Mouse (Mus musculus) MEL (cell line): ENCODE results near the gene Kcnab1. TPM values are rescaled to one million over a fixed set of nuclear protein-coding genes. Genes with fewer than 3 reads are reported as not detected.

Experiments used
- DNase-seq: peaks from one replicate; pipeline ENCODE4 v3.0.0; 2011; ENCODE audit warnings: low read depth, low spot score
- H3K27ac ChIP-seq: 2 replicates; pipeline ENCODE4 v1.5.1; 2012; ENCODE audit warnings: low read depth, mild to moderate bottlenecking, control low read depth, low read length, moderate library complexity; ENCODE audit not compliant: control insufficient read depth
- H3K27me3 ChIP-seq, 2 experiments: fragments of 150-350 bp in 1 of 2; sonication (generic) in 1 of 2; 2 replicates each; pipeline ENCODE4 v1.6.1; 2012; ENCODE audit warnings: low read length in 2 of 2, mild to moderate bottlenecking in 2 of 2, improper control_type of control experiment in 1 of 2, moderate library complexity in 1 of 2; ENCODE audit not compliant: insufficient read depth in 2 of 2, control insufficient read depth in 1 of 2
- H3K36me3 ChIP-seq, 2 experiments: 2 replicates each; pipeline ENCODE4 v1.6.1; 2012 to 2014; ENCODE audit warnings: low read length in 2 of 2, improper control_type of control experiment in 1 of 2, inconsistent platforms in 1 of 2, mild to moderate bottlenecking in 1 of 2; ENCODE audit not compliant: insufficient read depth in 2 of 2, control insufficient read depth in 1 of 2
- H3K4me1 ChIP-seq, 2 experiments: fragments of 150-350 bp in 1 of 2; sonication (generic) in 1 of 2; 2 replicates each; pipeline ENCODE4 v1.6.1; 2012; ENCODE audit warnings: low read length in 2 of 2, improper control_type of control experiment in 1 of 2, mild to moderate bottlenecking in 1 of 2; ENCODE audit not compliant: insufficient read depth in 2 of 2, control insufficient read depth in 1 of 2
- H3K4me3 ChIP-seq, 2 experiments: fragments of 150-350 bp in 1 of 2; sonication (generic) in 1 of 2; 2 replicates each; pipeline ENCODE4 v1.5.1; 2012; ENCODE audit warnings: low read depth in 2 of 2, low read length in 2 of 2, mild to moderate bottlenecking in 2 of 2, moderate library complexity in 2 of 2, control low read depth in 1 of 2, improper control_type of control experiment in 1 of 2; ENCODE audit not compliant: control insufficient read depth in 1 of 2, insufficient read depth in 1 of 2
- H3K79me2 ChIP-seq: 2 replicates; pipeline ENCODE4 v1.6.1; 2012; ENCODE audit warnings: mild to moderate bottlenecking, low read length, moderate library complexity; ENCODE audit not compliant: control insufficient read depth, poor library complexity, insufficient read depth
- H3K9ac ChIP-seq: 2 replicates; pipeline ENCODE4 v1.6.1; 2012; ENCODE audit warnings: low read depth, mild to moderate bottlenecking, control low read depth, low read length, moderate library complexity; ENCODE audit not compliant: control insufficient read depth, poor library complexity, severe bottlenecking
- H3K9me3 ChIP-seq: fragments of 150-350 bp; sonication (generic); replicated peaks from 2 replicates; pipeline ENCODE4 v1.6.1; 2012; ENCODE audit warnings: mild to moderate bottlenecking, low read length, improper control_type of control experiment, moderate library complexity; ENCODE audit not compliant: insufficient read depth
- CHD2 ChIP-seq: IDR thresholded peaks from 2 replicates; pipeline ENCODE4 v1.6.1; 2011; ENCODE audit warnings: low read length, improper control_type of control experiment
- CTCF ChIP-seq, 3 experiments: IDR thresholded peaks in 2 of 3; conservative IDR thresholded peaks in 1 of 3; 2 replicates each; pipeline ENCODE4 v1.5.1; 2011 to 2012; ENCODE audit warnings: low read length in 3 of 3, low read depth in 2 of 3, mild to moderate bottlenecking in 2 of 3, improper control_type of control experiment in 1 of 3, inconsistent platforms in 1 of 3, mixed read lengths in 1 of 3, moderate library complexity in 1 of 3; ENCODE audit not compliant: control insufficient read depth in 1 of 3, insufficient read depth in 1 of 3, poor library complexity in 1 of 3, severe bottlenecking in 1 of 3
- KAT2A ChIP-seq: conservative IDR thresholded peaks from 2 replicates; pipeline ENCODE4 v1.6.1; 2012; ENCODE audit warnings: low read depth, low read length, improper control_type of control experiment, inconsistent platforms
- MYC ChIP-seq: IDR thresholded peaks from 2 replicates; pipeline ENCODE4 v1.6.1; 2011; ENCODE audit warnings: low read depth, mild to moderate bottlenecking, low read length, improper control_type of control experiment, moderate library complexity
- NELFE ChIP-seq: IDR thresholded peaks from 2 replicates; pipeline ENCODE4 v1.6.1; 2011; ENCODE audit warnings: low read depth, low read length, improper control_type of control experiment
- POLR2AphosphoS5 ChIP-seq: IDR thresholded peaks from 2 replicates; pipeline ENCODE4 v1.6.1; 2012; ENCODE audit warnings: low read depth, borderline replicate concordance, mild to moderate bottlenecking, inconsistent platforms, low read length, moderate library complexity, mixed read lengths
- SMC3 ChIP-seq: IDR thresholded peaks from 2 replicates; pipeline ENCODE4 v1.6.1; 2011; ENCODE audit warnings: low read depth, low read length, improper control_type of control experiment
- TAL1 ChIP-seq: IDR thresholded peaks from 2 replicates; pipeline ENCODE4 v1.6.1; 2012; ENCODE audit warnings: mild to moderate bottlenecking, inconsistent platforms, low read length, moderate library complexity, mixed read lengths
- TCF12 ChIP-seq: IDR thresholded peaks from 2 replicates; pipeline ENCODE4 v1.6.1; 2014; ENCODE audit warnings: low read depth, mild to moderate bottlenecking, inconsistent platforms, low read length, improper control_type of control experiment, moderate library complexity
- ZKSCAN1 ChIP-seq: IDR thresholded peaks from 2 replicates; pipeline ENCODE4 v1.6.1; 2012; ENCODE audit warnings: low read depth, mild to moderate bottlenecking, inconsistent platforms, low read length, improper control_type of control experiment, moderate library complexity
- polyA plus RNA-seq, 2 experiments: library from polyadenylated mRNA; stranded (reverse) in 1 of 2; unstranded in 1 of 2; fragments of >175 nt in 1 of 2; fragments of >200 nt in 1 of 2; gene quantifications; 2 replicates each; pipeline versions ENCODE4 v1.2.1 to v1.2.4; 2012; ENCODE audit warnings: low replicate concordance in 2 of 2, low read depth in 1 of 2; ENCODE audit not compliant: insufficient read length in 2 of 2, insufficient read depth in 1 of 2, missing spikeins in 1 of 2
- total RNA-seq: library from RNA; depleted of rRNA; stranded (reverse); fragments of 300-350 nt; gene quantifications from 2 replicates; pipeline ENCODE4 v1.2.3, GENCODE M21; 2012

Kcnab1 gene
- total and polyA plus RNA-seq, 3 experiments = 0.06 to 0.08 TPM; not detected in 1

DNA sequence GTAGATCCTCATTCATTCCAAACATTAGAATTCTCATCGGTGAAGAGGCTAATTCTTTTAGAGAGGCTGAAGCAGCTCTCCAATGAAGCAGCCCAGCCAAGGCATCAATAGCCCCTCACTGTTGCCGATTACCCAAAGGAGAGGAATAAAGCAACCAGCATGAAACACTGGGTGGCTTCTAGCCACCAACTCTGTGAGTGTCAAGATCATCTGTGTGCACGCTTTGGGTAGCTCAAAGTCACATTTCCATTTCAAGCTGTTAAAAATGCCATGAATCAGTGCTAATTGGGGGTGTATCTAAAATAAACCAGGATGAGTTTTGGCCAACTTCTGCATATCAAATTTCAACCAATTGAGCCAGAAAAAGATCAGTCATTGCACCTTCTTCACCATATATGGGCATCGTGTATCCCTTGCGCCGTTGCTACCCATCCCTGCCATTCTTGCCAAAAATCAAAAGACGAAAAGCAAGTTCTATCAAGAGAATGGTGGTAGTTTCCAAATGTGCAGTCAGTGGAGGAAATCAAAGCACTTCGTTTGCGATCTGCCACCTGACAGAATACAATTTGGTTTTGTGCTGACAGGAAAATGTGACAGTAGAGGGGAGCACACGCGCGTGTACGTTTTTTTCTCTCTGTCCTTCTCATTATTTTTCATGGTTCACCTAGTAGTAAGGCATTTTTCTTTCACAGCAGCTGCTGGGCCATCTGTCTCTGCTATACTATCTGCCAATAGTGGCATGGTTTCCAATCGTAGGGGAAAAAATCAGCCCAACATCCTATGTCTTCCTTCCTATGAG, 213.0 kb downstream of the Kcnab1 start:
- Histone ChIP-seq H3K79me2 (no peaks in the 10 kb centered on the region), H3K27ac (no peak overlapping the region), H3K27me3 (no peaks in the 10 kb centered on the region), H3K4me1 (no peaks in the 10 kb centered on the region), H3K4me3 (no peak overlapping the region), H3K36me3 (no peaks in the 10 kb centered on the region), H3K9ac (no peak overlapping the region), H3K9me3 (no peaks in the 10 kb centered on the region)
- no peak for DNase-seq
- TF ChIP-seq NELFE = no peak
- TF ChIP-seq TCF12 = no peak

DNA sequence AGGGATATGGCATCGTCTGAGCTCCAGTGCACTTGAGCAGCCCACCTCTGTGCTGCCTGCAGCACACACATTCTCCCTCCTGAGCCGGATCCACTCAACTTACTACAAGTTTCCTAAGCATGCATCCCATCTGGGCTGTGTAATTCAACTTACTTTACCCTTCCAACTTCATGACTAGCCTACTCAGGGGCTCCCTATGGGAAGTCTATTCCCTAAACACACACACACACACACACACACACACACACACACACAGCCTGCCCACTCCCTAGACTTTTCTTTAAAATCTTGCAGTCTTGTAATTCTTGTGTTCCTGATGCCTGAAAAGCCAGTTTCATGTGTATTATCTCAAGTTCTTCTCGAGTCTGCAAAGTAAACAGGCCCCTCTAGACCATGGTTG, 216.1 kb downstream of the Kcnab1 start:
- no peaks in the 10 kb centered on the region for H3K27me3 ChIP-seq
- no peak overlapping the region for H3K9ac ChIP-seq
- H3K4me3 ChIP-seq = no peak overlapping the region
- H3K27ac ChIP-seq = no peak overlapping the region
- no peaks in the 10 kb centered on the region for H3K36me3 ChIP-seq
- H3K9me3 ChIP-seq = no peaks in the 10 kb centered on the region
- no peaks in the 10 kb centered on the region for H3K4me1 ChIP-seq
- no peak for DNase-seq
- no peaks in the 10 kb centered on the region for H3K79me2 ChIP-seq
- TF ChIP-seq KAT2A = no peak
- TF ChIP-seq SMC3 = no peak

DNA sequence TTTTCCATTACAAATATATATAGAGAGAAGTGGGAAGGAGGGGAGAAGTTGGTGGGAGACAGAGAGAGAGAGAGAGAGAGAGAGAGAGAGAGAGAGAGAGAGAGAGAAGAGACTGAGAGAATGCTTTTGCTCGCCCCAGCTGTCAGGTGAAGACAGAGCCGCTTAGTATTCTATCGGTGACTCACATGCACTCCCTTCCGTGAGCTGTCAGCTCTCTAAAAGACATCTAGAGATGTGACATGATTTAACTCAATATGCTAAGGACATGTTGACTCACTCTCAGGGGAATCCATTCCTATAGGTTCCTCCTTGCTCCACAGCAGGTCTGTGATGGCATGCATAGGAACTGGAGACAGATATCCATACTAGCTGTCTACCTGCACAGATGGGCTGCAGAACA, 219.6 kb downstream of the Kcnab1 start:
- no peak for DNase-seq
- Histone ChIP-seq H3K4me3 (no peak overlapping the region), H3K36me3 (no peaks in the 10 kb centered on the region), H3K27ac (no peak overlapping the region), H3K4me1 (no peaks in the 10 kb centered on the region), H3K9ac (no peak overlapping the region), H3K27me3 (no peaks in the 10 kb centered on the region), H3K79me2 (no peaks in the 10 kb centered on the region), H3K9me3 (no peaks in the 10 kb centered on the region)
- TF ChIP-seq SMC3 = no peak
- TF ChIP-seq TAL1 = no peak
- TF ChIP-seq CTCF (IDR thresholded peaks at IDR 0.05 in 2 of 3, conservative IDR thresholded peaks at IDR 0.05 in 1 of 3; ENCODE audit: control insufficient read depth in 1 of 3, insufficient read depth in 1 of 3, low read depth in 2 of 3, low read length in 3 of 3, poor library complexity in 1 of 3, severe bottlenecking in 1 of 3) = no peak
- no peak for TF ChIP-seq CHD2
- no peak for TF ChIP-seq TCF12
- no peak for TF ChIP-seq MYC
- TF ChIP-seq POLR2AphosphoS5 = no peak
- TF ChIP-seq ZKSCAN1 = no peak
